Mouse (Mus musculus) bone marrow, adult 2 months (tissue): ENCODE measurements at regions not wholly inside any gene's neighbourhood (a gene's known extent, or its start where the extent isn't known, plus 50 kb on each side); places are given as distances from the start of the nearest gene placed in this dataset.

ENCODE experiments used
- H3K27ac ChIP-seq: fragments of 200-500 bp; 2 replicates; pipeline ENCODE4 v1.5.1; 2012; ENCODE audit warnings: low read depth, mild to moderate bottlenecking, control low read depth, inconsistent platforms, low read length; ENCODE audit not compliant: control insufficient read depth, poor library complexity, insufficient read depth
- H3K4me1 ChIP-seq: fragments of 200-500 bp; 2 replicates; pipeline ENCODE4 v1.6.1; 2011; ENCODE audit warnings: low read length; ENCODE audit not compliant: control insufficient read depth, insufficient read depth
- H3K4me3 ChIP-seq: fragments of 200-500 bp; replicated peaks from 2 replicates; pipeline ENCODE3; 2011; ENCODE audit warnings: mild to moderate bottlenecking, low read depth, low read length, control low read depth; ENCODE audit not compliant: control insufficient read depth
- CTCF ChIP-seq: fragments of 200-500 bp; IDR thresholded peaks from 2 replicates; pipeline ENCODE4 v1.5.1; 2011; ENCODE audit warnings: low read length, control low read depth; ENCODE audit not compliant: control insufficient read depth, insufficient read depth
- POLR2A ChIP-seq: fragments of 200-500 bp; IDR thresholded peaks from 2 replicates; pipeline ENCODE4 v1.6.1; 2011; ENCODE audit warnings: low read depth, mild to moderate bottlenecking, control low read depth, low read length, borderline replicate concordance; ENCODE audit not compliant: control insufficient read depth
- WGBS: fragments of 180-500 bp; shearing (Covaris S2); methylation state at CpG from one replicate; pipeline ENCODE4 v1.1.7; 2018; 5-methylcytosine and 5-hydroxymethylcytosine counted together

DNA sequence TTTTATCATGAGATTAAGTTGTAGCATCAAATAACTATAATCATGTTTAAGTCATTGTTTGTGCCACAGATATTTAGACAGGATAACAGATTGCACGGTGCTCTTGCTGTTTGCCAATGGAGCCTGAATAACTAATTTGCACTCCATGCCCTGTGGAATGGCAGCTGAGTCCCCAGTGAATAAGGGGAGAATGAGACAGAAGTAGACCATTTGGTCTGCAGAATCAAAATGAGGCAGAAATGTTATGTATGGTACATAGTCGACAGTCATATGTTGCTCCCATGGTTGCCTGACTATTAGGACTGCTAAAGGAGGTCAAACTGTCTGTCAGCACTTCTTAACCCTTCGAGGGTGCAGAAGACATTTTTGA lies 152.9 kb upstream of the Prr30 start:
- WGBS, result 70% methylated on average over 3 of the region's 3 CpGs
- Histone ChIP-seq H3K4me1 (no peaks in the 10 kb centered on the region), H3K27ac (no peak overlapping the region), H3K4me3 (no peak overlapping the region)
- TF ChIP-seq POLR2A (no peak), CTCF (no peak)

DNA sequence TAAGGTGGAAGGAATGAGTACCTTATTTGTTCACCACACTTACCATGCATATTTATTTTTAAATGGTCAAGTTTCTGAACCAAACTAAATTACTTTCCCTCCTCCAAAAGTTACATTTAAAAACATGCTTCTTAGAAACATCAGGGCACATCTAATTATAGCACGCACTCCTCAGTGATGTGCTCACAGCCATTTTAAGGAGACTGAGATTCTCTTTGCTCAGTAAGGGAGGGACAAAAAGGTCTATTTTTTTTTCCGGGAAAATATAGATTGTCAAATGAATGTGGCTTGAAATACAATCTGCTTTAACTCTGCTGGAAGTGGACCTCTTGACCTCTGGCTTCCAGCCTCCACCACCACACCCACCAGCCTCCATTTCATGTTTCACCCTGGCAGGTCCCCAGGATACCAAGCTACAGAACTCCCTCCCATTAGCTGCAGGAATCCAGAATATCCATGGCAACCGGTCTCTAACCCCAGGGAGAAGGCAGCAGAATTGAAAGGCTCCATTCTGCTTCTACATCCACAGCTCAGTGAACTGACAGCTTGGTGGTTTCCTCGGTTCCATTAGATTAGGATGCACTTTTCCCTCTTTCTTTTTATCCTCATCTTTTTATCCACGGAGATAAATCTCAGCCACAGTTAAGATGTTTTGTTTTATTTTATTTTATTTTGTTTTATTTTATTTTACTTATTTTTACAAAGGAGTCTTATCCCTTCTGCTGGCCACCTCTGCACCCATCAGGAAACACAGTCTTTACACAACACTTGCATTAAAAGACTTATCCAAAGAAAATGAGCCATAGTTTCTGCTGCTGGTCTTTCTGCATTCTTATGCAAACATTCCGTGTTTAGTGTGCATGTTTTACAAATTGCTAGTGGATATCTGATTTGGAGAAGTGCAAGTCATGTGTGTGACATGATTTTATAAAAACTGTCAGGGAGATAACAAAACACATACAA lies 152.2 kb upstream of the Prr30 start:
- Histone ChIP-seq H3K4me3 (no peak overlapping the region), H3K27ac (no peak overlapping the region), H3K4me1 (no peaks in the 10 kb centered on the region)
- 66% methylated on average over 6 of the region's 6 CpGs for WGBS
- TF ChIP-seq CTCF (no peak), POLR2A (no peak)

DNA sequence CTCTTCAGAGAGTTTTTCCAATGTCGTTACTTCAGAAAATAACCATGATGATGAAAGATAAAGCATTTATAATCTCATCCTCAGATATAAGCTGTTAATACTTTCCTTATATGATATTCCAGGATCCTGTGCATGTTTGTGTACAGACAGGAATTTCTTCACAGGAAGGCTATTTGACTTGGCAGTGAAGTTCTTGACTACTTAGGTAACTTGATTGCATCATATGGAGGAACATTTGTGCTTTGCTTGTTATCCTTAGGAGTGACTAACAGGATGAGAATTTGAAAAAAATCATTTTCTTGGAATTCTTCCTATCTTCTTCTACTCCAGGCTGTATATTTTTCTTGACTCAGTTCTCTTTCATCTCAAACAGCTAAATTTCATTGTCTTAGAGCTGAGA lies 140.2 kb upstream of the Prr30 start:
- H3K4me1 ChIP-seq, result no peaks in the 10 kb centered on the region
- 77% methylated on average over 1 of the region's 1 CpGs for WGBS
- TF ChIP-seq CTCF (no peak), POLR2A (no peak)

DNA sequence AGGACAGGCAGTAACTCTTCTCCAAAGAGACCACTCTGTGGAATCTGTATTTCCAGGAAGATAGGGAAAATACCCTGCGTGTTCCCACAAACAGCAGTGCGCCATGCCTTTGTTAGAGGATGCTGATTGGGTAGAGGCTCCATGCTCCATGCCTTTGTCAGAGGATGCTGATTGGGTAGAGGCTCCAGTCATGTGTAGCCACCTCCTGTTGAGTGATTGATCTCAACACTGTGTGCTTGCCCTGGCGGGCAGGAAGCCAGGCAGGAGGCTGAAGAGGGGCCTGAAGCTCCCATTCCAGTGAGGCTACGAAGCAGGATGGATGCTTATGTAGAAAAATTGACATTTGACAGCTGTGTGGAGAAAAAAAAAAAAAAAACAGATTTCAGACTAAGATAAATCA lies 131.9 kb upstream of the Prr30 start:
- H3K4me1 ChIP-seq, result no peaks in the 10 kb centered on the region
- H3K4me3 ChIP-seq, result no peak overlapping the region
- TF ChIP-seq CTCF (no peak), POLR2A (no peak)
- 73% methylated on average over 4 of the region's 4 CpGs for WGBS
- no peak overlapping the region for H3K27ac ChIP-seq

More for the DNA sequence above, 140.2 kb upstream of the Prr30 start:
- H3K27ac ChIP-seq, result no peak overlapping the region
- no peak overlapping the region for H3K4me3 ChIP-seq

DNA sequence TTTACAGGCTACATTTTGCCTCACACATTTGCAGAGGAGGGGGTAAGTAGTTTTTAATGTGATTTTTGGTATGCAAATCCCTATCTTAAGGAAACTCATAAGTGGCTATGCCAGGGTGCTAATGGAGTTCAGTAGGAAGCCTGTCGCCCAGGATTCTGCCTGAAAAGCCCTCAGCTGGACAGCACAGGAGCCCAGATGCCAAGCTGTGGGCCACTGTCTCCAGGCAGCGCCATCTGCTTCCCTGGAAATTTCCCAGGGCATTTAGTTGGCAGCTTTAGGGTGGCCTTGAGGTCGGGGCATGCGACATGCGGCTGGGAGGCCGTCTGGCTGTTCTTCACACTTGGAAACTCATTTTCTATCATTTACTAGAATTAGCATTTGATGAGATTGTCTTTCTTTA lies 127.3 kb upstream of the Prr30 start:
- WGBS, result 82% methylated on average over 6 of the region's 6 CpGs
- no peak for TF ChIP-seq POLR2A
- no peak for TF ChIP-seq CTCF
- Histone ChIP-seq H3K27ac (no peak overlapping the region), H3K4me3 (no peak overlapping the region), H3K4me1 (no peaks in the 10 kb centered on the region)

DNA sequence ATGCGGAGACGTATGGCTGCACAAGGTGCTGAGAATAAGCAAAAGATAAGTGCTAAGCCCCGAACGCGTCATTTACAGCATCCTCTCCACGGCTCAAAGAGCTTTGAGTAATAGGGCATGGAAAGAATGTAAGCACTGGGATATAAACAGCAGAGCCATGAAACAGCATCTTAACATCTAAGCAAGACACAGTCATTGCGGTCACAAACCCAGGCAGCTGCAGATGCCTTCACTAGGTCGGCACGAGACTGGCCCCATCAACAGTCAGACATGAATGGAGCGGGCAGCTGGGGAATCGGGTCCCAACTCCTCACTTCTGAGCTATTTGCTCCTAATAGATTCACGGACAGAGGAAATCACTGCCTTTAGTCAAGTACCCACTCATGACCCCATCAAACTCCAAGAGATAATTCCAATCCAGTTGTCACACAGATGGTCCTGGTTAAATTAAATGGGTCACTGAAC lies 126.4 kb upstream of the Prr30 start:
- H3K27ac ChIP-seq, result no peak overlapping the region
- 39% methylated on average over 12 of the region's 12 CpGs for WGBS
- no peak overlapping the region for H3K4me3 ChIP-seq
- no peaks in the 10 kb centered on the region for H3K4me1 ChIP-seq
- TF ChIP-seq CTCF (no peak), POLR2A (no peak)

DNA sequence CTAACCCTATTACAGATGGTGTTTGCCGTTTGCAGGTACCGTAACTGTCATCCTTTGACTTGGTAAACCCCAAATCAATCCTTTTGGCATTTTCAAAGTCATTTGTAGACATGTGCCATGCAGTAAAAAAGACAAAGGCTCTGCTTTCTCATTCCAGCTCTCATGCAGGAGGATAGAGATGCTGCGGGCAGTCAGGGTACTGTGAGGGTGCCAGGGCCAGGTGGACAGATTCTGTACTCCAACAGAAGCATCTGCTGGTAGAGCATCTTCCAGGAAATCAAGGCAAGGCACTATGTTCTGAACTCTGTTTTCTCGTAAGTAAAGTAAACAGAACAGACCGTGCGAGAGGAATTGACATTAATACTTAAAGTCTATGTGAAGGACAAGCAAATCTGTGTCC lies 123.2 kb upstream of the Prr30 start:
- TF ChIP-seq POLR2A (no peak), CTCF (no peak)
- 86% methylated on average over 6 of the region's 6 CpGs for WGBS

DNA sequence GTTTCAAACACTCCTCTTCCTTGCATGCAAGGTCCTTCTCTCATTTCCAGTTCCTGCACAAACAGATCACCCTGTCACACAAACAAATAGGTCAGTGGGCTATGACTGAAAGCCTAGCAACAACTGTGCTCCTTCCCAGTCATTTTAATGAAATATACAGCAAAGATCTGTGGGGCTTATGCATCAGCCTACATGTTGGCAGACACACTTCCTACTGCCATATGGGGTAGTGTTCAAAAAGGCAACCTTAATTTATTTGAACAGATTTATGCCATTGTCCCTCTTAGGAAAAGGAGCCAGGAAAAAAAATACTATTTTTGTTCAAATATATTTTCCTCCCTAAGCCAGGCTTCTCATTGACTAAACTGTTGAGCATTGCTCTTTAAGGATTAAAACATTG lies 107.8 kb upstream of the Prr30 start:
- no peaks in the 10 kb centered on the region for H3K4me1 ChIP-seq
- TF ChIP-seq CTCF (no peak), POLR2A (no peak)
- H3K27ac ChIP-seq, result no peak overlapping the region
- H3K4me3 ChIP-seq, result no peak overlapping the region

More for the DNA sequence above, 123.2 kb upstream of the Prr30 start:
- H3K4me3 ChIP-seq, result no peak overlapping the region
- H3K27ac ChIP-seq, result no peak overlapping the region
- H3K4me1 ChIP-seq, result no peaks in the 10 kb centered on the region
